Mouse (Mus musculus) embryonic facial prominence, embryonic 15.5 days (tissue): Measurements from ENCODE around the gene Gm20696. TPM values are rescaled to one million over a fixed set of nuclear protein-coding genes. Genes with fewer than 3 reads are reported as not detected.

ENCODE experiments used
- ATAC-seq: fragments of 200-750 bp; cut with Nextera tagmentation; 2 replicates; pipeline ENCODE4 v1.8.0; 2017; ENCODE audit warnings: low read depth, moderate TSS enrichment; ENCODE audit not compliant: insufficient number of reproducible peaks, low FRiP score, low TSS enrichment
- H3K27ac ChIP-seq: fragments of 300-500 bp; sonication (generic); replicated peaks from 2 replicates; pipeline ENCODE4 v1.5.1; 2015; ENCODE audit warnings: mild to moderate bottlenecking, inconsistent platforms
- H3K27me3 ChIP-seq: fragments of 300-500 bp; sonication (generic); 2 replicates; pipeline ENCODE4 v1.6.1; 2015; ENCODE audit warnings: inconsistent platforms
- H3K36me3 ChIP-seq: fragments of 300-500 bp; sonication (generic); 2 replicates; pipeline ENCODE4 v1.6.1; 2015; ENCODE audit warnings: mild to moderate bottlenecking, inconsistent platforms
- H3K4me1 ChIP-seq: fragments of 300-500 bp; sonication (generic); 2 replicates; pipeline ENCODE4 v1.6.1; 2015; ENCODE audit warnings: inconsistent platforms
- H3K4me2 ChIP-seq: fragments of 300-500 bp; sonication (generic); replicated peaks from 2 replicates; pipeline ENCODE4 v1.6.1; 2015; ENCODE audit warnings: mild to moderate bottlenecking, inconsistent platforms
- H3K4me3 ChIP-seq: fragments of 300-500 bp; sonication (generic); replicated peaks from 2 replicates; pipeline ENCODE4 v1.5.1; 2015; ENCODE audit warnings: mild to moderate bottlenecking, inconsistent platforms
- H3K9ac ChIP-seq: fragments of 300-500 bp; sonication (generic); 2 replicates; pipeline ENCODE4 v1.6.1; 2015; ENCODE audit warnings: inconsistent platforms
- H3K9me3 ChIP-seq: fragments of 300-500 bp; sonication (generic); replicated peaks from 2 replicates; pipeline ENCODE4 v1.6.1; 2016; ENCODE audit warnings: inconsistent platforms
- WGBS: fragments of 180-500 bp; shearing (Covaris S2); methylation state at CpG from one replicate; pipeline ENCODE4 v1.1.7; 2015; 5-methylcytosine and 5-hydroxymethylcytosine counted together
- polyA plus RNA-seq: library from polyadenylated mRNA; unstranded; fragments of >200 nt; fragmentation: Nextera tagmentation; extraction: Ambion mirVana; gene quantifications from 2 replicates; pipeline ENCODE4 v1.2.1, GENCODE M21; 2015

The Gm20696 gene
- polyA plus RNA-seq, 1 experiment from 2014 or later = 1.7 TPM

- ATAC-seq = no peak
- Histone ChIP-seq H3K9ac (no peak overlapping the region), H3K36me3 (no peaks in the 10 kb centered on the region), H3K27ac (no peak overlapping the region), H3K27me3 (no peaks in the 10 kb centered on the region), H3K4me3 (no peak overlapping the region), H3K9me3 (no peaks in the 10 kb centered on the region), H3K4me1 (peaks cover 15% of the 10 kb centered on the region; the same call in 1 of the 2 replicates), H3K4me2 (no peak overlapping the region)
- WGBS = 40% methylated on average over 8 of the region's 8 CpGs
Observed at GRCm38 (mm10) chr6:99525351-99525750, 141.2 kb downstream of the Gm20696 start.

GRCm38 (mm10) chr6:99523679-99524370 is 142.8 kb downstream of the Gm20696 start:
- no peaks in the 10 kb centered on the region for H3K9me3 ChIP-seq
- WGBS = 24% methylated on average over 10 of the region's 10 CpGs
- peaks cover 21% of the 10 kb centered on the region; the same call in 1 of the 2 replicates for H3K4me1 ChIP-seq
- H3K27ac ChIP-seq = peak overlapping the region; percentile 98
- peak overlapping the region; percentile 81 for H3K4me3 ChIP-seq
- H3K9ac ChIP-seq = peak overlapping the region; percentile 68; the same call in 1 of the 2 replicates
- peak overlapping the region; percentile 94 for H3K4me2 ChIP-seq
- ATAC-seq = no peak
- H3K27me3 ChIP-seq = no peaks in the 10 kb centered on the region
- H3K36me3 ChIP-seq = no peaks in the 10 kb centered on the region

- H3K4me3 ChIP-seq = peak overlapping the region; percentile 81
- peak; percentile 62; the same call in 1 of the 2 replicates for ATAC-seq
- no peaks in the 10 kb centered on the region for H3K9me3 ChIP-seq
- 0% methylated on average over 22 of the region's 22 CpGs for WGBS
- H3K27me3 ChIP-seq = no peaks in the 10 kb centered on the region
- peaks cover 21% of the 10 kb centered on the region; the same call in 1 of the 2 replicates for H3K4me1 ChIP-seq
- H3K9ac ChIP-seq = peak overlapping the region; percentile 68
- H3K4me2 ChIP-seq = peak overlapping the region; percentile 94
- no peaks in the 10 kb centered on the region for H3K36me3 ChIP-seq
- H3K27ac ChIP-seq = peak overlapping the region; percentile 98
Observed at GRCm38 (mm10) chr6:99523109-99523632, 143.4 kb downstream of the Gm20696 start.

GRCm38 (mm10) chr6:99522359-99523108 is 144.1 kb downstream of the Gm20696 start, which contains the start of gene Foxp1:
Foxp1 (minus strand) TSS chr6:99522721.
- Histone ChIP-seq H3K36me3 (no peaks in the 10 kb centered on the region), H3K4me2 (peak within 1 kb of the TSS; percentile 94), H3K4me1 (peaks cover 18% of the 10 kb centered on the region; the same call in 1 of the 2 replicates), H3K27ac (peak within 1 kb of the TSS; percentile 98), H3K9me3 (no peaks in the 10 kb centered on the region), H3K27me3 (no peaks in the 10 kb centered on the region), H3K9ac (peak within 1 kb of the TSS; percentile 68), H3K4me3 (peak within 1 kb of the TSS; percentile 81)
- WGBS = under 1% methylated on average over 69 of the region's 72 CpGs
- ATAC-seq = no peak

- no peaks in the 10 kb centered on the region for H3K36me3 ChIP-seq
- H3K4me2 ChIP-seq = peak overlapping the region; percentile 94
- H3K4me1 ChIP-seq = peaks cover 18% of the 10 kb centered on the region; the same call in 1 of the 2 replicates
- no peaks in the 10 kb centered on the region for H3K9me3 ChIP-seq
- peak overlapping the region; percentile 98 for H3K27ac ChIP-seq
- no peaks in the 10 kb centered on the region for H3K27me3 ChIP-seq
- H3K4me3 ChIP-seq = peak overlapping the region; percentile 81
- peak overlapping the region; percentile 68 for H3K9ac ChIP-seq
- peak; percentile 26 for ATAC-seq
- WGBS = under 1% methylated on average over 64 of the region's 64 CpGs
Observed at GRCm38 (mm10) chr6:99521641-99522358, 144.8 kb downstream of the Gm20696 start.

- peak; percentile 75 for ATAC-seq
- Histone ChIP-seq H3K36me3 (no peaks in the 10 kb centered on the region), H3K9ac (peak overlapping the region; percentile 68), H3K4me3 (peak overlapping the region; percentile 81), H3K9me3 (no peaks in the 10 kb centered on the region), H3K4me1 (peaks cover 18% of the 10 kb centered on the region; the same call in 1 of the 2 replicates), H3K27me3 (no peaks in the 10 kb centered on the region), H3K27ac (peak overlapping the region; percentile 98), H3K4me2 (peak overlapping the region; percentile 94)
- WGBS = under 1% methylated on average over 50 of the region's 54 CpGs
Observed at GRCm38 (mm10) chr6:99521038-99521640, 145.5 kb downstream of the Gm20696 start.

GRCm38 (mm10) chr6:99520676-99521037 is 145.9 kb downstream of the Gm20696 start:
- Histone ChIP-seq H3K9me3 (no peaks in the 10 kb centered on the region), H3K27me3 (no peaks in the 10 kb centered on the region), H3K27ac (peak overlapping the region; percentile 98), H3K4me2 (peak overlapping the region; percentile 94), H3K4me1 (peaks cover 16% of the 10 kb centered on the region; the same call in 1 of the 2 replicates), H3K4me3 (peak overlapping the region; percentile 81), H3K9ac (peak overlapping the region; percentile 68), H3K36me3 (no peaks in the 10 kb centered on the region)
- no peak for ATAC-seq
- 0% methylated on average over 24 of the region's 27 CpGs for WGBS

GRCm38 (mm10) chr6:99519806-99520675 is 146.6 kb downstream of the Gm20696 start:
- H3K27me3 ChIP-seq = no peaks in the 10 kb centered on the region
- WGBS = 4% methylated on average over 38 of the region's 38 CpGs
- H3K9me3 ChIP-seq = no peaks in the 10 kb centered on the region
- ATAC-seq = no peak
- no peaks in the 10 kb centered on the region for H3K36me3 ChIP-seq
- H3K4me2 ChIP-seq = peak overlapping the region; percentile 94
- H3K4me3 ChIP-seq = peak overlapping the region; percentile 81
- peak overlapping the region; percentile 68 for H3K9ac ChIP-seq
- H3K4me1 ChIP-seq = peaks cover 15% of the 10 kb centered on the region; the same call in 1 of the 2 replicates
- H3K27ac ChIP-seq = peak overlapping the region; percentile 98

GRCm38 (mm10) chr6:99519052-99519451 is 147.5 kb downstream of the Gm20696 start:
- H3K36me3 ChIP-seq = no peaks in the 10 kb centered on the region
- peak overlapping the region; percentile 94 for H3K4me2 ChIP-seq
- WGBS = 49% methylated on average over 4 of the region's 4 CpGs
- no peak overlapping the region for H3K27ac ChIP-seq
- H3K4me3 ChIP-seq = peak overlapping the region; percentile 3; the same call in 1 of the 2 replicates
- no peaks in the 10 kb centered on the region for H3K27me3 ChIP-seq
- no peak for ATAC-seq
- H3K4me1 ChIP-seq = peaks cover 15% of the 10 kb centered on the region; the same call in 1 of the 2 replicates
- H3K9me3 ChIP-seq = no peaks in the 10 kb centered on the region
- H3K9ac ChIP-seq = no peak overlapping the region
